In the genomic region with DNA sequence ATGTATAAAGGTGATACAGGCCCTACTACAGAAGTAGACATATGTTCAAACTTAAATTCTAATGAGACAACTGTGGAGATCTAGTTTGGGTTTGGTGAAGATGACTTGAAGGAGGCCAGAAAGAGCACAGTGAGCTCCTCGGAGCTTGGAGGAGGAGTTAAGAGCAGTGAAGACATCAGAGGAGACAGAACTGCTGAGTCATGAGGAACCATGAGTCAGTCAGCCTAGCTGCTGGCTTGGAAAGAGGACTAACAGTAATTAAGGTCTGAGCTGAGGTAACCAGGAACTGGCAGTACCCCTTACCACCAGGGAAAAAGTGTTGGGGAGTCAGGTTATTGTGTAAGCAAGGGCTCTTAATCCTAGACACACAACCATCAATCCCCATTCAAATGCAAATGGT, we compare ENCODE assay signal across 17 mouse cellular contexts.
DNase-seq lines count a peak whose midpoint lies in the region; ATAC-seq and TF ChIP-seq lines count a peak whose summit lies in the region.
"Had no signal": no experiment of that assay in that cellular context is flagged by ENCODE, and none has a peak within 500 bp of the region (broad histone marks: within the 10 kb centered on the region; RNA-seq: fewer than 3 reads in every experiment).

No protein-coding gene starts in this region.

- TF ChIP-seq POLR2A in kidney, adult 2 months (IDR thresholded peaks at IDR 0.05; ENCODE audit: low read depth, low read length), result no peak

- H3K36me3 ChIP-seq in kidney, adult 2 months (ENCODE audit: control insufficient read depth, insufficient read depth, low read length), result no peaks in the 10 kb centered on the region
- H3K36me3 ChIP-seq: embryonic facial prominence, embryonic 12.5 days; midbrain, embryonic 12.5 days had no signal

- WGBS in kidney, adult 2 months, result 67% methylated on average over 1 of the region's 1 CpGs

- no peak for TF ChIP-seq CTCF in kidney, adult 2 months (conservative IDR thresholded peaks at IDR 0.05; ENCODE audit: insufficient read depth, insufficient read length, low read depth, low read length)

- DNase-seq in 416B (ENCODE audit: low read depth) (peak; percentile 88), MEL-GATA-1-ER (ENCODE audit: extremely low read depth, low read depth) (peak; percentile 35)
- peak; percentile 9 for DNase-seq in adrenal gland, postnatal 25 days
- DNase-seq in urinary bladder, postnatal 36 days (ENCODE audit: low spot score in 2 of 2), result no peak
- no peak for DNase-seq in layer of hippocampus, postnatal 36 days
- DNase-seq in kidney, adult 2 months, result no peak
- DNase-seq: cerebellum, adult 8-10 months; kidney, adult 8-10 months; kidney, postnatal 25 days; layer of hippocampus, adult 9-11 months; lung, adult 2 months; lung, postnatal 4 days; thymus, postnatal 25 days had no signal

- H3K27ac ChIP-seq in kidney, adult 2 months (ENCODE audit: insufficient read depth, low read depth, low read length), result no peak overlapping the region
- H3K27ac ChIP-seq: embryonic facial prominence, embryonic 12.5 days; midbrain, embryonic 12.5 days had no signal

- H3K4me3 ChIP-seq in kidney, adult 2 months (ENCODE audit: insufficient read depth, low read depth, low read length), result no peak overlapping the region
- H3K4me3 ChIP-seq: embryonic facial prominence, embryonic 12.5 days; midbrain, embryonic 12.5 days had no signal

- H3K4me1 ChIP-seq in kidney, adult 2 months (ENCODE audit: control insufficient read depth, insufficient read depth, low read length), result no peaks in the 10 kb centered on the region
- H3K4me1 ChIP-seq: embryonic facial prominence, embryonic 12.5 days; midbrain, embryonic 12.5 days had no signal

- ATAC-seq in megakaryocyte, adult 5-6 weeks (ENCODE audit: poor library complexity, severe bottlenecking), result peak; percentile 89
- ATAC-seq: CD4-positive, CD25-positive, alpha-beta regulatory T cell, adult 4 months had no signal

- no peaks in the 10 kb centered on the region for H3K27me3 ChIP-seq in kidney, adult 2 months (replicated peaks; ENCODE audit: control insufficient read depth, insufficient read depth, low read length)
- H3K27me3 ChIP-seq: embryonic facial prominence, embryonic 12.5 days; midbrain, embryonic 12.5 days had no signal

Comparison
In these comparisons a context has a peak if more than half of its experiments do, and no peak if none do; other contexts are left out.
1. DNase-seq: peak in 416B (single experiment), MEL-GATA-1-ER (single experiment) and adrenal gland, postnatal 25 days (single experiment); none in urinary bladder, postnatal 36 days (0 of 2), layer of hippocampus, postnatal 36 days (0 of 2) and kidney, adult 2 months (single experiment).